Mouse (Mus musculus): Measurements from ENCODE around the gene St3gal6. TPM values are rescaled to one million over a fixed set of nuclear protein-coding genes. Genes with fewer than 3 reads are reported as not detected.

St3gal6 gene
- polyA plus RNA-seq, 1 experiment from 2014 or later = 34.7 TPM

DNA sequence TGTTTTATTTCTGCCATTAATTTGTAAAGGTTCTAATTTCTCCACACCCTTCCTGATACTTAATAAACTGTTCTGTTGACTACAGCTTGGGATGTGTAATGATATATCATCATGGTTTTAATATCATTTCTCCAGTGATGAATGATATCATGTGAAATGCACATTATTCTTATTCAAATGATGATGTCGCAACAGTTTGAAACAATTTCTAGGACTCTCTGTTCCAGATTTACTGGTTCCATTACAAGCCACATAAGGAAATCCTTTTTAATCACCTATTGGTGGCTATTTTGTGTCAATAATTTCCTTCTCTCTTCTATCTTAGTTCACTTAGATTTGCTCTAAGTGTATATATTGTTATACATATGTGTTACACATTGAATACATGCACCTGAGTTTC lies 91.7 kb downstream of the St3gal6 start:
- no peak overlapping the region for H3K27ac ChIP-seq (ENCODE audit: low read length)
- H3K36me3 ChIP-seq (ENCODE audit: control insufficient read depth, insufficient read depth, low read length) = peaks cover 6% of the 10 kb centered on the region
- 95% methylated on average over 1 of the region's 1 CpGs for WGBS
- H3K9me3 ChIP-seq (ENCODE audit: control insufficient read depth, low read length) = no peaks in the 10 kb centered on the region
- no peak overlapping the region for H3K9ac ChIP-seq (ENCODE audit: low read length)
- H3K4me3 ChIP-seq (ENCODE audit: low read length) = no peak overlapping the region
- no peak for ATAC-seq (ENCODE audit: low read depth)
- H3K27me3 ChIP-seq (ENCODE audit: control insufficient read depth, insufficient read depth, low read depth, low read length) = no peaks in the 10 kb centered on the region
- H3K4me1 ChIP-seq (replicated peaks; ENCODE audit: control insufficient read depth, insufficient read depth, low read length) = 0 out of 2 replicates have a peak, but pooled peaks cover 4% of the 10 kb centered on the region
- H3K4me2 ChIP-seq (ENCODE audit: low read depth, low read length) = no peak overlapping the region

DNA sequence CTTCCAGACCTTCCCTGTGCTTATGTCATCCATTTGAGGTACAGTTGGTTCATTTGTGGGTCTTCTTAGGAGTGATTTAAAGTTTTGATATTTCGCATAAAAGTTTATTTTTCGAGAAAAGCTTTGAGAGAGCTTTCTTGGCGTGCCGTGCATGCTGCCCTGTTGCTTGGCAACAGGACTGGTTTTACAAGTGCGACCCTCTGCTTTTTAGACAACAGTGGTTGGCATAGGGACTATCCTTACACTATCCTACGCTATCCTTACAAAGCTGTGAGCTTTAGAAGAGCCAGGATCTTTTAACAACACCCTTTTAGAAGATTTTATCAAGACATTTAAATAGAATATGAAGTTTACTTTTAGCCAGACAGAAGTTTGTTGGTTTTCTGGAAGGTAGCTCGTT lies 93.8 kb downstream of the St3gal6 start:
- Histone ChIP-seq H3K9me3 (ENCODE audit: control insufficient read depth, low read length) (no peaks in the 10 kb centered on the region), H3K27ac (ENCODE audit: low read length) (no peak overlapping the region), H3K4me1 (replicated peaks; ENCODE audit: control insufficient read depth, insufficient read depth, low read length) (0 out of 2 replicates have a peak, but pooled peaks cover 7% of the 10 kb centered on the region), H3K36me3 (ENCODE audit: control insufficient read depth, insufficient read depth, low read length) (peaks cover 3% of the 10 kb centered on the region; the same call in 1 of the 2 replicates), H3K4me2 (ENCODE audit: low read depth, low read length) (no peak overlapping the region), H3K27me3 (ENCODE audit: control insufficient read depth, insufficient read depth, low read depth, low read length) (no peaks in the 10 kb centered on the region), H3K9ac (ENCODE audit: low read length) (no peak overlapping the region), H3K4me3 (ENCODE audit: low read length) (no peak overlapping the region)
- WGBS = 63% methylated on average over 7 of the region's 7 CpGs
- ATAC-seq (ENCODE audit: low read depth) = no peak

DNA sequence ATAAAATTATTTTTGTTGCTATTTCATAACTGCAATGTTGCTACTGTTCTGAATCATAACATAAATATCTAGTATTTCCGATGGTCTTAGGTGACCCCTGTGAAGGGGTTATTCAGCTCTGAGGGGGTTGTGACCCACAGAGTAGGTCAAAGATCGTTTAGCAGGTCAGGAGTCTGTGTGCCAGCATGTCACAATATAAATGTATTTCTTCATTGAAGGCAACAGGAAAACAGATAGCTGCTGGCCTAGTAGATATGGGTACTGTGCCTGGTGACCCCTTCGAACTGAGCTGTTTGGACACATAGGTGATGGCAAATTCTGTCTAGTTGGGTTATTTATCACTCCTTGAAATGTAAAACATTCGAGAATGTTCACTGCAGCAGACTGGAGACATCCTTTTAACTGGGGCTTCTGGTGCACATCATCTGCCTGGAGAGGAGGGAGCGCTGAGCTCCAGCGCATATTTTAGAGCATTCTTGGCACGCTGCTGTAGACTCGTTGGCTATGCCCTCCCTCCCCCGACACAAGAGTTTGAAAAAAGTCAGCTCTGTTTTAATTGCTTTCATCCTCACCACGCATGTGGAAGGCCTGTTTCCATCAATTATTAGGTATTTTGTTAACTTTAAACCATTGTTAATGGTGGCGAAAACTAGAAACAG lies 102.2 kb downstream of the St3gal6 start:
- H3K4me1 ChIP-seq (replicated peaks; ENCODE audit: control insufficient read depth, insufficient read depth, low read length) = peaks cover 17% of the 10 kb centered on the region
- no peaks in the 10 kb centered on the region for H3K36me3 ChIP-seq (ENCODE audit: control insufficient read depth, insufficient read depth, low read length)
- no peak overlapping the region for H3K4me3 ChIP-seq (ENCODE audit: low read length)
- H3K27me3 ChIP-seq (ENCODE audit: control insufficient read depth, insufficient read depth, low read depth, low read length) = no peaks in the 10 kb centered on the region
- H3K9ac ChIP-seq (ENCODE audit: low read length) = no peak overlapping the region
- ATAC-seq (ENCODE audit: low read depth) = peak; percentile 79
- H3K27ac ChIP-seq (ENCODE audit: low read length) = no peak overlapping the region
- no peak overlapping the region for H3K4me2 ChIP-seq (ENCODE audit: low read depth, low read length)
- H3K9me3 ChIP-seq (ENCODE audit: control insufficient read depth, low read length) = no peaks in the 10 kb centered on the region
- 24% methylated on average over 11 of the region's 11 CpGs for WGBS

Other genes starting within 250 kb of the St3gal6 start
- 6.2 and 7.0 TPM in 2 replicates for gene Dcbld2, start 115.8 kb downstream of the St3gal6 start, polyA plus RNA-seq (2015; fragmentation: Nextera tagmentation; extraction: Ambion mirVana)
- gene Gm813, start 92.7 kb upstream of the St3gal6 start, polyA plus RNA-seq (2015; fragmentation: Nextera tagmentation; extraction: Ambion mirVana) = not detected in 2 replicates
- not detected in 2 replicates for gene E330017A01Rik, start 114.5 kb upstream of the St3gal6 start, polyA plus RNA-seq (2015; fragmentation: Nextera tagmentation; extraction: Ambion mirVana)
- gene Cpox, start 146.0 kb upstream of the St3gal6 start, polyA plus RNA-seq (2015; fragmentation: Nextera tagmentation; extraction: Ambion mirVana) = 19.7 and 25.3 TPM in 2 replicates
- gene Gpr15, start 194.8 kb upstream of the St3gal6 start, polyA plus RNA-seq (2015; fragmentation: Nextera tagmentation; extraction: Ambion mirVana) = 0.11 and 0.13 TPM in 2 replicates
- 113 and 114 TPM in 2 replicates for gene Cldnd1, start 203.7 kb upstream of the St3gal6 start, polyA plus RNA-seq (2015; fragmentation: Nextera tagmentation; extraction: Ambion mirVana)
- not detected in 2 replicates for gene Olfr172, start 238.9 kb upstream of the St3gal6 start, polyA plus RNA-seq (2015; fragmentation: Nextera tagmentation; extraction: Ambion mirVana)